Mouse (Mus musculus) myocyte (in vitro differentiated cells): Measurements from ENCODE around the gene Zdhhc18.

Experiments
- MYOD1 ChIP-seq, 3 experiments: IDR thresholded peaks; one replicate each; pipeline ENCODE4 v1.6.1; 2011; ENCODE audit warnings: control low read depth in 2 of 3, low read depth in 2 of 3, mild to moderate bottlenecking in 2 of 3, moderate library complexity in 1 of 3; ENCODE audit not compliant: insufficient read length in 2 of 3, control insufficient read depth in 1 of 3
- MYOG ChIP-seq, 3 experiments: IDR thresholded peaks; one replicate each; pipeline ENCODE4 v1.6.1; 2011; ENCODE audit warnings: control low read depth in 2 of 3, low read depth in 2 of 3, mild to moderate bottlenecking in 2 of 3; ENCODE audit not compliant: insufficient read length in 2 of 3, control insufficient read depth in 1 of 3, insufficient read depth in 1 of 3
- POLR2A ChIP-seq: IDR thresholded peaks from one replicate; pipeline ENCODE4 v1.6.1; 2011; ENCODE audit warnings: low read depth, mild to moderate bottlenecking, control low read depth, moderate library complexity; ENCODE audit not compliant: insufficient read length
- POLR2AphosphoS2 ChIP-seq: IDR thresholded peaks from one replicate; pipeline ENCODE4 v1.6.1; 2011; ENCODE audit warnings: low read depth, control low read depth; ENCODE audit not compliant: insufficient read length
- REST ChIP-seq: IDR thresholded peaks from one replicate; pipeline ENCODE4 v1.6.1; 2011; ENCODE audit warnings: mild to moderate bottlenecking, control low read depth, moderate library complexity; ENCODE audit not compliant: insufficient read depth, insufficient read length
- TCF12 ChIP-seq: IDR thresholded peaks from one replicate; pipeline ENCODE4 v1.6.1; 2011; ENCODE audit warnings: mild to moderate bottlenecking, control low read depth; ENCODE audit not compliant: poor library complexity, insufficient read depth, severe bottlenecking
- USF1 ChIP-seq: IDR thresholded peaks from one replicate; pipeline ENCODE4 v1.6.1; 2011; ENCODE audit warnings: low read depth, mild to moderate bottlenecking, control low read depth, moderate library complexity

- TF ChIP-seq REST (no peak), POLR2A (no peak), MYOG (IDR thresholded peaks at IDR 0.05; ENCODE audit: control insufficient read depth in 1 of 3, insufficient read depth in 1 of 3, insufficient read length in 2 of 3, low read depth in 2 of 3) (no peak), MYOD1 (IDR thresholded peaks at IDR 0.05; ENCODE audit: control insufficient read depth in 1 of 3, insufficient read length in 2 of 3, low read depth in 2 of 3) (no peak), POLR2AphosphoS2 (no peak), USF1 (no peak), TCF12 (no peak)
These were observed 21.4 kb downstream of the Zdhhc18 start for GRCm38 (mm10) chr4:133628517-133628916.
